Mouse (Mus musculus) brain, embryonic 14.5 days (tissue): ENCODE measurements around the gene Tnp2.

Experiments
- CTCF ChIP-seq: fragments of 200-500 bp; IDR thresholded peaks from 2 replicates; pipeline ENCODE4 v1.5.1; 2012; ENCODE audit warnings: inconsistent platforms, mild to moderate bottlenecking, moderate library complexity, borderline replicate concordance; ENCODE audit not compliant: insufficient read depth, insufficient read length; ENCODE audit errors: extremely low read depth
- POLR2A ChIP-seq: fragments of 200-500 bp; IDR thresholded peaks from 2 replicates; pipeline ENCODE4 v1.6.1; 2012; ENCODE audit warnings: mild to moderate bottlenecking, inconsistent platforms, borderline replicate concordance; ENCODE audit not compliant: poor library complexity, insufficient read depth, insufficient read length, severe bottlenecking; ENCODE audit errors: extremely low read depth

DNA sequence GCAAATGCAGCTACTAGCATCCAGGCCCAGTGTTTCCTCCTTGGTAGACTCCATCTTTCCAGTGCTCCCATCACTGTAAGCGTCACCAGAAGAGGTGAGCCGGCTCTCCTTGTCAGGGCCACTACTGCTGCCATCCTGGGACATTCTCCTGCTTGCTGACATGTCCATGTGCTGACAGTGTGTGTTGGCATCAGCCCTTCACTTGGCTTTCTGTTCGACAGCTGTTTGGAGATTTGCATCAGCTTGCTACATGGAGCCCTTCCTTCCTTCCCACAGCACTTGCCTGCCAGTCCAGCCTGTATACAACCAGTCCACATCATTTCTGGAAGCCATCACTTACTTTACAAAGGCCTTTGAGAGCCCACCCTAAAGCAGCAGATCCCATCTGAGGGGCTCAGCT lies 49.6 kb downstream of the Tnp2 start:
- TF ChIP-seq CTCF (no peak), POLR2A (no peak)
